Mouse (Mus musculus) midbrain, embryonic 15.5 days (tissue): ENCODE results near the gene Gm47791. TPM values are rescaled to one million over a fixed set of nuclear protein-coding genes. Genes with fewer than 3 reads are reported as not detected.

Experiments
- ATAC-seq: fragments of 200-750 bp; cut with Nextera tagmentation; replicated peaks from 2 replicates; pipeline ENCODE4 v1.8.0; 2017; ENCODE audit warnings: moderate TSS enrichment
- H3K27ac ChIP-seq: fragments of 300-500 bp; sonication (generic); 2 replicates; pipeline ENCODE4 v1.5.1; 2015; ENCODE audit warnings: mild to moderate bottlenecking, inconsistent platforms
- H3K27me3 ChIP-seq: fragments of 300-500 bp; sonication (generic); replicated peaks from 2 replicates; pipeline ENCODE4 v1.6.1; 2015; ENCODE audit warnings: inconsistent platforms
- H3K36me3 ChIP-seq: fragments of 300-500 bp; sonication (generic); replicated peaks from 2 replicates; pipeline ENCODE4 v1.6.1; 2015; ENCODE audit warnings: inconsistent platforms
- H3K4me1 ChIP-seq: fragments of 300-500 bp; sonication (generic); 2 replicates; pipeline ENCODE4 v1.6.1; 2015; ENCODE audit warnings: inconsistent platforms
- H3K4me2 ChIP-seq: fragments of 300-500 bp; sonication (generic); 2 replicates; pipeline ENCODE4 v1.6.1; 2015; ENCODE audit warnings: inconsistent platforms, mild to moderate bottlenecking, moderate library complexity
- H3K4me3 ChIP-seq: fragments of 300-500 bp; sonication (generic); 2 replicates; pipeline ENCODE4 v1.5.1; 2015; ENCODE audit warnings: mild to moderate bottlenecking, inconsistent platforms
- H3K9ac ChIP-seq: fragments of 300-500 bp; sonication (generic); 2 replicates; pipeline ENCODE4 v1.6.1; 2015; ENCODE audit warnings: mild to moderate bottlenecking, inconsistent platforms
- H3K9me3 ChIP-seq: fragments of 300-500 bp; sonication (generic); 2 replicates; pipeline ENCODE4 v1.6.1; 2016; ENCODE audit warnings: inconsistent platforms
- WGBS: fragments of 180-500 bp; shearing (Covaris S2); methylation state at CpG from one replicate; pipeline ENCODE4 v1.1.7; 2015; ENCODE audit warnings: mixed read lengths; 5-methylcytosine and 5-hydroxymethylcytosine counted together
- polyA plus RNA-seq: library from polyadenylated mRNA; unstranded; fragments of >200 nt; fragmentation: Nextera tagmentation; extraction: Ambion mirVana; gene quantifications from 2 replicates; pipeline ENCODE4 v1.2.1, GENCODE M21; 2015

The Gm47791 gene
- polyA plus RNA-seq, 1 experiment from 2014 or later = not detected

DNA sequence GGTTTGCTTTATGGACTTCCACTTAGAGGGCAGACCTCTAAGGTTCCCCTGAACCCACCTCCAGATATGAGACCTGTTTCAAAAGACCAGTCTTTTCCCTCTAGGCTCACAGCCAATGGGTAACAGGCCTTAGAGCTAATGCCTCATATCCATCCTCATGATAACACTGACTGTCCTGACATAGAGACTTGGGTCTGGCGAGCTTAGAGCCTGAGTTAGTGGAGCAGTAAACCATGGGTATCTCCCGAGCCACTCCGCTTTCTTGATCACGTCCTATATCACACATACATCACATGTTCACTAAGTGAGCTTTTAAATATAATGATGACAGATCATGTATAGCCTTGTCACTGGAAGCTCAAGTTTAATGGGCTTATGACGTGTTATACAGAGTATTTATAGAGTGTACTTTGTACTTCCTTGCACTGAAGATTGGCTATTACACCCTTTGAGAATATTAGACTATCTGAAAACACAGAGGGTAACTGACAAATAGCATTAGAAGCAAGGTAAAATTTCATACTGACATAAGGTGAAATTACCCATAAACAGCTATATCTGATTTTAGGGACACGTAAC is 8.4 kb upstream of the Gm47791 start:
- Histone ChIP-seq H3K9me3 (no peaks in the 10 kb centered on the region), H3K27me3 (no peaks in the 10 kb centered on the region), H3K4me3 (no peak overlapping the region), H3K27ac (no peak overlapping the region), H3K36me3 (no peaks in the 10 kb centered on the region), H3K9ac (no peak overlapping the region), H3K4me1 (no peaks in the 10 kb centered on the region), H3K4me2 (no peak overlapping the region)
- 89% methylated on average over 6 of the region's 6 CpGs for WGBS
- no peak for ATAC-seq

DNA sequence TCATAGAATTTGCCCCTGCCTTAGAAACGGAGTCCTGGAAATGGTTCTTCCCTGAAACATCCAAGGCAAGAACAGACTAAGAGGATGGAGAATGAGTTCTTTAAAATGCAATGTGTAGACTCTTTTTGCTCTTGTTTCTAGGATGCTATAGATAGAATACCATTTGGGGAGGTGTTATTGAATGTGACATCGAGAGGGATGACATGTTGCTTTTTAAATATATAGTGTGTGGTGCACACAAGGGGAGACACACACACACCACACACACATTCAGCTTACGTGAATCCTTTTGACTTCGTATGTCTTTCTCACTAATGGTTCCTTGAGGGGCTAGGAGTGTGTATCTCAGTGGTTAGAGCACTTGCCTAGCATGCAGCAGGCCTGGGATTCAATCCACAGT is 4.2 kb upstream of the Gm47791 start:
- WGBS = 93% methylated on average over 4 of the region's 4 CpGs
- H3K4me1 ChIP-seq = no peaks in the 10 kb centered on the region
- H3K27ac ChIP-seq = no peak overlapping the region
- no peaks in the 10 kb centered on the region for H3K36me3 ChIP-seq
- H3K9me3 ChIP-seq = no peaks in the 10 kb centered on the region
- H3K4me3 ChIP-seq = no peak overlapping the region
- no peaks in the 10 kb centered on the region for H3K27me3 ChIP-seq
- ATAC-seq = no peak
- no peak overlapping the region for H3K9ac ChIP-seq
- H3K4me2 ChIP-seq = no peak overlapping the region

DNA sequence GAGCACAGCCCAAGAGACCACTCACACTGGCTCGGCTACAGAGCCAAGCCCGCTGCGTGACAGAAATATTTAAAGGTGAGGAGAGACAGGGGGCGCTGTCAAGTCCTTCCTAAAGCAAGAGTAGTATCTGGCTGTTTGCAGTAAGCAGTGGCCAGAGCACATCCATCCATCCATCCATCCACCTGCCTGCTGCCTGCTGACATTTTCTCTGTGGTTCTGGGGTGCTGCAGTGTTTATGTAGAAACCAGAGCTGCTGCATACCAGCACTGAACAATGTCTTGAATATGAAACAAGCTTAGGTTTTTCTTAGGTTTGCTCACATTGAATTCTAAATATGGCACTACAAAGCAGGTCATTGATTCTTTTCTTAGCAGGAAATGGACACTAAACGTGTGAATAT is 2.2 kb upstream of the Gm47791 start:
- Histone ChIP-seq H3K9ac (no peak overlapping the region), H3K27ac (no peak overlapping the region), H3K4me2 (no peak overlapping the region), H3K36me3 (no peaks in the 10 kb centered on the region), H3K4me1 (no peaks in the 10 kb centered on the region), H3K4me3 (no peak overlapping the region), H3K27me3 (no peaks in the 10 kb centered on the region), H3K9me3 (no peaks in the 10 kb centered on the region)
- WGBS = 69% methylated on average over 5 of the region's 5 CpGs
- no peak for ATAC-seq

DNA sequence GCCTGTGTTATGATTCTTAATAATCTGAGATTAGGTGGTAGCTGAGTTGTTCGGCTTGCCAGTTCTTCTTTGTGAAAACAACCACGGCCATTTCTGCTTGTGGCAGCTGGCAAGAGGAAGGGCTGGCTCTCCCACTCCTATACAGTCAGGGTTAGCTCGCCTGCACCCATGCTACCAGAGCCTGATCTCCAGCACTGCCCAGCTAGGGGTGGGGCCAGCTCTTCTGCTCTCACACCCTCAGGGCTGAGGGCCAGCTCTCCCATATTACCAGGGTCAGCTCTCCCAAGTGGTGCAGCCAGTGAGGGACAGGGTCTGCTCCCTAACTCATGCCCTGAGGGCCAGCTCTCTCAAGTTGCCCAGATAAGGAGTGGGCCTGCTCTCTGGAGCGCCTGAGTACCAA is 1.4 kb upstream of the Gm47791 start:
- Histone ChIP-seq H3K27me3 (no peaks in the 10 kb centered on the region), H3K36me3 (no peaks in the 10 kb centered on the region), H3K4me3 (no peak overlapping the region), H3K4me2 (no peak overlapping the region), H3K4me1 (no peaks in the 10 kb centered on the region), H3K9ac (no peak overlapping the region), H3K27ac (no peak overlapping the region), H3K9me3 (no peaks in the 10 kb centered on the region)
- ATAC-seq = 0 out of 2 replicates have a peak, but pooled peaks have one; percentile 37
- 90% methylated on average over 4 of the region's 4 CpGs for WGBS

DNA sequence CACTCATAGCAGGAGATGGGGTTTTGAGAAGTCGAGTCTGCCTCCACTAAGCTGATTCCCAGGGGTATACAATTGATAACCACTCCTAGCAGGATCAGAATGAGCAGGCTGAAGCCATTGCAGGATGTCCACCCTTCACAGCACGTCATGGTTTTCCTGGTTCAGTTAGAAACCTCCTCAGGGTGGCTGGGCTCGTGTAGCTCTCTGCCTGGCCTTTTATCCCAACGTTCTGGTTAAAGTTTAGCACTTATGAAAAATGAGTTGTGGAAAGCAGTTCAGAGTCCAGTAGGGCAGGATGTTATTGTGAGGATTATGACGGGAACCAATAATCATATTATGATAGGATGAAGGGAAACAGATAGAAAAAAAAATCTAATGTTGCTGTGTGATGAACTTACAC is 2.8 kb downstream of the Gm47791 start, which contains the start of gene Tm4sf20:
Gene Tm4sf20, minus strand, starts transcription at position 193 of the 400 bp plus-strand sequence.
- Histone ChIP-seq H3K36me3 (no peaks in the 10 kb centered on the region), H3K4me1 (no peaks in the 10 kb centered on the region), H3K9me3 (no peaks in the 10 kb centered on the region), H3K27me3 (no peaks in the 10 kb centered on the region), H3K9ac (no peak within 1 kb of the TSS), H3K27ac (no peak within 1 kb of the TSS), H3K4me3 (no peak within 1 kb of the TSS), H3K4me2 (no peak within 1 kb of the TSS)
- 78% methylated on average over 5 of the region's 5 CpGs for WGBS
- ATAC-seq = no peak

DNA sequence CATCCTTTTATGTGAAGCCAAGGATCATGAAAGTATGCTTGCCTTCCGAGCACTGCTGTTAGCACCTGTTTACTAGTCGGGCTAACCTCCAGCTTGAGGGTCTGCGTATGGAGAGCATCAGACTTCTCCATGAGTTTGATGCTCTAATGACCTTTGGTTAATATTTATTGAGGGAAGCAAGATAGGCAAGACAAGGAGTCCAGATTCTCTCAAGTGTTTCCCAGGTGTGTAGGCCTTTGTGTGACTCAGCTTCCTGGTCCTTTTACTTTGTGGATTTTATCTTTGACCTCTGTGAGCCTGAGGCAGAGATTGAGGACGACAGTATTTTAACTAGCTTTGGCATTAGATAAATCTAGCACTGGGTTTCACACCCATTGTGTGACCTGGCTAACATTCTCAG is 4.4 kb downstream of the Gm47791 start:
- ATAC-seq = no peak
- Histone ChIP-seq H3K9ac (no peak overlapping the region), H3K36me3 (no peaks in the 10 kb centered on the region), H3K4me3 (no peak overlapping the region), H3K27me3 (no peaks in the 10 kb centered on the region), H3K9me3 (no peaks in the 10 kb centered on the region), H3K4me2 (no peak overlapping the region), H3K4me1 (no peaks in the 10 kb centered on the region), H3K27ac (no peak overlapping the region)
- 87% methylated on average over 4 of the region's 4 CpGs for WGBS

DNA sequence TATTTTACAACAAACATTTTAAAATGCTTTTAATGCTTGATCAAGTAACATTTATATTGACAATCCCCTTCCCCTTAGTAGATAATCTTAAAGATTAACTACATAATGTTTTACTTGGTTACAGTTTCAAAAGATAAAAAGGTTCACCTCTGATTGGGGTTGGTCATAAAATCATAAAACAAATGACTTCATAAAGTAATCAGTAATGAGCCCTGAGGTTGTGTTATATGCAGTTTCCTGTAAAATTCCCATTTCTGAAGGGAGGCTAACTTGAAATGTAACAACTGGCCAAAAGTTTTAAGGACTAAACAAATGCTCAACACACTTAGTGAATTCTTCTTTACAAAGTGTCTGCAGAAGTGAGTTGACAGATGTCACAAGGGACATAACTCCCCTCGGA is 4.8 kb downstream of the Gm47791 start:
- Histone ChIP-seq H3K9me3 (no peaks in the 10 kb centered on the region), H3K9ac (no peak overlapping the region), H3K27me3 (no peaks in the 10 kb centered on the region), H3K4me2 (no peak overlapping the region), H3K4me3 (no peak overlapping the region), H3K36me3 (no peaks in the 10 kb centered on the region), H3K27ac (no peak overlapping the region), H3K4me1 (no peaks in the 10 kb centered on the region)
- 77% methylated on average over 1 of the region's 1 CpGs for WGBS
- no peak for ATAC-seq

DNA sequence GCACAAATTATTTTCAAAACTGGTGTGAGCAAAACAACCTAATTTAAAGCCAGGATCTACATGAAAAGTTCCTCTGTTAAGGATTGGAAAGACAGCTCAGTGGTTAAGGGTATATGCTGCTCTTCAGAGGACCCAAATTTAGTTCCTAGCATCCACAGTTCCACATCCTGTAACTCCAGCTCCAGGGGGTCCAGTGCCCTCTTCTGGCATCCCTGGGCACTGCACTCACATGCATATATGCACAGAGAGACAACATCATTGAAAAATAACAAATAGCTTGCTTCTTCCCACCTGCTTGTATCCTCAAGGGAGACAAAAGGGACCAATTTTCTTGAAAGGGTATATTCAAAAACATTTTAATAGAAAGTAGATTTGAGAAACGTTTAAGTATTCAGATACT is 8.8 kb downstream of the Gm47791 start:
- H3K27ac ChIP-seq = no peak overlapping the region
- no peak overlapping the region for H3K9ac ChIP-seq
- ATAC-seq = no peak
- no peaks in the 10 kb centered on the region for H3K4me1 ChIP-seq
- H3K9me3 ChIP-seq = no peaks in the 10 kb centered on the region
- H3K27me3 ChIP-seq = no peaks in the 10 kb centered on the region
- no peak overlapping the region for H3K4me2 ChIP-seq
- no peaks in the 10 kb centered on the region for H3K36me3 ChIP-seq
- H3K4me3 ChIP-seq = no peak overlapping the region
- WGBS = 93% methylated on average over 1 of the region's 1 CpGs

DNA sequence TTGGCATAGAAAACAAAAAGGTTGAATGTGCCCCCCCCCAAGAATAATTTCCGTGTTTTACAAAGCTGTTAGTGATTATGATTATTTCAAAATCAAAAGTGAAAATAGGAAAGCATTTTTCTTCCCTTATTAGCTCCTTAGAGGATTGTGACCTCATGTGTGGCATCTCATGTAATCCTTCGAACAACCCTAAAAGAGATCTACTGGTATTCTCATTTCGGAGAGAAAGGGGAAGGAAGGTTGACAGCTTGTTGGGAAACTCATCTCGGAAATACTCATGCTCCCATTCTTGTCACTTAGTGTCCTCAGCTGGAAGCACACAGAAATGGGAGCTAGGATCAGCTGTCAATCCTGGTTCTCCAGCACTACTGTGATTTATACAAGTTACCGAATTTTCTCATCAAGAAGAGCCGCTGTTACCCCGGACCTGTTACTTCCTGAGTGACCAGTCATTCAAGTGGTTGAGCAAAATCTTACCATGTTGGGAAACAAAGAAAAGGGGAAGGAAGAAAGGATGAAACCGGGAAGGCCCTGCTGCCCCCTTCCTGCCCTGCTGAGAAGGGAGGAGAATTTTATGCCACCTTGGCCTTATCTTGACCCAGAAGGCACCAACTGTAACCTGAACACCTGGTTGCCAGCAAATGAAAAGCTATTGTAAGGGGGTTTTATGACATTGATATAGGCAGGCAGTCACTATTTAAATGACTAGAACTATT is 9.4 kb downstream of the Gm47791 start:
- Histone ChIP-seq H3K27ac (no peak overlapping the region), H3K4me2 (no peak overlapping the region)

DNA sequence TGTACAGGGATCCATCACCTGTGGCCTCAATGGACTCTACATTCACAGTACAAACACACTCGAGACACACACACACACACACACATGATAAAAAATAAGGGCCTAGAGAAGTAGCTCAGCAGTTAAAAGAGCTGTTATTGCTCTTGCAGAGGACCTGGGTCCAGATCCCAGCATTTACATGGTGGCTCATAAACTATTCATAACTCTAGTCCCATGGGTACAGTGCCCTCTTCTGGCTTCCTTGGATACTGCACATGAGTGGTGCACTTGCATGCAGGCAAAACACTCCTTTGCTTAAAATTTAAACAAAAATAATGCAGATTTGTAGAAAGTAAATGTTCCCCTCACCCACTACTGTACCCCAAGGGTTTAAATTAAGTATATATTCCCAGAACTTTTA is 11.5 kb downstream of the Gm47791 start:
- H3K27ac ChIP-seq = no peak overlapping the region
- no peaks in the 10 kb centered on the region for H3K4me1 ChIP-seq
- H3K4me2 ChIP-seq = no peak overlapping the region
- 93% methylated on average over 1 of the region's 1 CpGs for WGBS
- H3K9me3 ChIP-seq = no peaks in the 10 kb centered on the region
- H3K9ac ChIP-seq = no peak overlapping the region
- no peaks in the 10 kb centered on the region for H3K27me3 ChIP-seq
- peaks cover 15% of the 10 kb centered on the region for H3K36me3 ChIP-seq
- no peak for ATAC-seq
- H3K4me3 ChIP-seq = no peak overlapping the region

More for the DNA sequence above, 9.4 kb downstream of the Gm47791 start:
- Histone ChIP-seq H3K9me3 (no peaks in the 10 kb centered on the region), H3K27me3 (no peaks in the 10 kb centered on the region), H3K36me3 (no peaks in the 10 kb centered on the region), H3K4me1 (no peaks in the 10 kb centered on the region), H3K9ac (no peak overlapping the region), H3K4me3 (no peak overlapping the region)
- no peak for ATAC-seq
- WGBS = 95% methylated on average over 8 of the region's 8 CpGs

DNA sequence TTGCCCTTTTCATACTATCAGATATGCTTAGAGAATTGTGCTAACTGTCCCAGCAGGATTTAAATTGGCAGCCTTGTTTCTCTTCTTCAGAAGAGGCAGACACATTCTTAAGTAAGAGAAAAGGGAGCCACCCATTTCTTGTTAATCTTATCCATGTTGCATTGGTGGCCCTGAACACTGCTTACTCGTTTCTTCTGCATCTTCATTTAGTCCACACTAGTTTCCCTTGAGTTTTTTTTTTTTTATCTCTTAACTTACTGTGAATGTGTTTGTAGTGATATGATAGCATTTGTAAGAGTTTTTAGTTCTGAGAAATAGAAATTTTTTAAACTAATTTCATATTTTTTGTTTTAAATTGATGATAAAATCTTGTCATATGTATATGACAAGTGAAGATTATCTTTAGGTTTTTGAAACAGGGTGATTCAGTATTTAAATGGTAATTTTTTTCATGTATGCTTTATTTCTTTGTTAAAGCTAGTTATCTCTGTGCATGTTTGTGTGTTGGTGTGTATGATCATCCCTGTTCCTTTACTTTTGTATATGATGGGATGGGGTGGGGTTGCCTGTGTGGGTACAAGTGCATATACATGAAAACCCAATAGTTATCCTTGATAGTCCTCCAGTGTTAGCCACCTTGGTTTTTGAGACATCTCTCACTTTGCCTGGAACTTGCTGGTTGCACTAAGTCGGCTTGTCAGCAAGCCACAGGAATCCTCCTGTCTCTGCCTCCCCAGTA is 23.2 kb downstream of the Gm47791 start:
- no peaks in the 10 kb centered on the region for H3K27me3 ChIP-seq
- H3K4me3 ChIP-seq = no peak overlapping the region
- no peak overlapping the region for H3K4me2 ChIP-seq
- no peak overlapping the region for H3K27ac ChIP-seq
- H3K36me3 ChIP-seq = peaks cover 14% of the 10 kb centered on the region; the same call in 1 of the 2 replicates
- H3K4me1 ChIP-seq = no peaks in the 10 kb centered on the region
- H3K9me3 ChIP-seq = no peaks in the 10 kb centered on the region
- ATAC-seq = no peak
- H3K9ac ChIP-seq = no peak overlapping the region
- 91% methylated on average over 2 of the region's 2 CpGs for WGBS

DNA sequence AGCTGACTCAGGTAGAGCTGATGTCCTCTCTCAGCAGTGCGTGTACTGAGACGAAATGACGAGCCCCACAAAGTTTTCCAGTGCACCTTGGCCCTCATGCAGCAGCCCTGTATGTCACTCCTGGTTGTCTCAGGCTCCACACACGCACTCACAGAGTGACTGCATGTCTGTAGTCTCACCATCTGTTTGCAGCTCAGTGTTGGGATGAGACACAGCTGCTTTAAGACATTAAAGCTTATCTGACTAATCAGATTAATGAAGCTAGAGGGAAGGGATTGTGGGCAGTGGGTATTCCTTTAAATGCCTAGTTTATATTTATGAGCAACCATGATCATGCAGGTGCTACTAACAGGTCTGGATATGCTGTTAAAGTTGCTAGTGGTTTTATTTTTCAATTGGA is 24.6 kb downstream of the Gm47791 start:
- Histone ChIP-seq H3K9me3 (no peaks in the 10 kb centered on the region), H3K9ac (no peak overlapping the region), H3K27me3 (no peaks in the 10 kb centered on the region), H3K36me3 (peaks cover 8% of the 10 kb centered on the region), H3K27ac (no peak overlapping the region), H3K4me1 (no peaks in the 10 kb centered on the region), H3K4me3 (no peak overlapping the region), H3K4me2 (no peak overlapping the region)
- no peak for ATAC-seq
- 83% methylated on average over 4 of the region's 4 CpGs for WGBS
